Mouse (Mus musculus) E14TG2a.4 (cell line): ENCODE measurements around the gene Mpzl2.

Source experiments
- CTCF ChIP-seq: conservative IDR thresholded peaks from 2 replicates; pipeline ENCODE4 v1.5.1; 2014; ENCODE audit warnings: low read length
- NANOG ChIP-seq: IDR thresholded peaks from 2 replicates; pipeline ENCODE4 v1.6.1; 2014; ENCODE audit warnings: borderline replicate concordance, low read length, mixed read lengths
- POU5F1 ChIP-seq: IDR thresholded peaks from 2 replicates; pipeline ENCODE4 v1.6.1; 2014; ENCODE audit warnings: low read length, borderline replicate concordance

DNA sequence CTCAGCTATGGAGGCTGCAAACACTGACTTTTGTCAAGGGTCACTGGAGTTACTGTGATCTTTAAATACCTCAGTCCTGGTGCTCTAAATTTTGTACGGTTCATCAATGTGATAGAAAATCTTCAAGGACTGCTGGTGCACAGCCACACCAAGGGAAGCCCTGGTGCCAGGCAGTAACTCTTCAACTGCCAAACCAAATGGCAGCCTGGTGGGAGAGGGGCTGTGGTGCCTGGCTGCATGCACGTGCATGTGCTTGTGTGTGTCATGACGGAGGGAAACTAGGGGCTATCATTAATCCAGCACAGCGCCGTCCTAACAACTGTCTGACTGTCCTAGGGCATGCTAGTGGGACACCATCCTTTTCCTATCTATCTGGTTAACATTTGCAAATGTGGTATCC is 39.8 kb upstream of the Mpzl2 start:
- TF ChIP-seq CTCF (no peak), NANOG (no peak), POU5F1 (no peak)
